Comparison of ENCODE assay signal across 18 mouse cellular contexts in genomic region chrX:52159621-52160020, GRCm38 (mm10).
"Had no signal": no experiment of that assay in that cellular context is flagged by ENCODE, and none has a peak within 500 bp of the region (broad histone marks: within the 10 kb centered on the region; RNA-seq: fewer than 3 reads in every experiment).

No protein-coding gene starts in this region.

- H3K4me3 ChIP-seq: midbrain, embryonic 10.5 days; midbrain, embryonic 12.5 days; myocyte; neural tube, embryonic 13.5 days; neural tube, embryonic 15.5 days had no signal

- ATAC-seq: midbrain, embryonic 16.5 days had no signal

- H3K9me3 ChIP-seq: midbrain, embryonic 10.5 days; midbrain, embryonic 12.5 days; neural tube, embryonic 13.5 days; neural tube, embryonic 15.5 days had no signal

- H3K4me2 ChIP-seq: lung, embryonic 14.5 days; midbrain, embryonic 12.5 days; neural tube, embryonic 13.5 days; neural tube, embryonic 15.5 days had no signal

- H3K36me3 ChIP-seq: midbrain, embryonic 10.5 days; midbrain, embryonic 12.5 days; neural tube, embryonic 13.5 days; neural tube, embryonic 15.5 days had no signal

- H3K27ac ChIP-seq: midbrain, embryonic 10.5 days; midbrain, embryonic 12.5 days; neural tube, embryonic 13.5 days; neural tube, embryonic 15.5 days had no signal

- H3K9ac ChIP-seq: lung, embryonic 14.5 days; midbrain, embryonic 12.5 days; neural tube, embryonic 13.5 days; neural tube, embryonic 15.5 days had no signal

- DNase-seq: lung, embryonic 14.5 days; lung, postnatal 10 days; lung, postnatal 4 days; midbrain, embryonic 14.5 days; retina, postnatal 1 day; right cerebral cortex, adult 18-20 months; right cerebral cortex, postnatal 25 days; right cerebral cortex, postnatal 4 days; spleen, adult 18-20 months; thymus, adult 18-20 months; thymus, postnatal 14 days; thymus, postnatal 36 days had no signal
